Mouse (Mus musculus): ENCODE data around the gene Npff. TPM values are rescaled to one million over a fixed set of nuclear protein-coding genes. Genes with fewer than 3 reads are reported as not detected.
A peak's percentile ranks its signal among the peaks of the same experiment; 100 is the strongest.

The Npff gene
- polyA plus RNA-seq, 1 experiment from 2014 or later = 1.2 TPM

DNA sequence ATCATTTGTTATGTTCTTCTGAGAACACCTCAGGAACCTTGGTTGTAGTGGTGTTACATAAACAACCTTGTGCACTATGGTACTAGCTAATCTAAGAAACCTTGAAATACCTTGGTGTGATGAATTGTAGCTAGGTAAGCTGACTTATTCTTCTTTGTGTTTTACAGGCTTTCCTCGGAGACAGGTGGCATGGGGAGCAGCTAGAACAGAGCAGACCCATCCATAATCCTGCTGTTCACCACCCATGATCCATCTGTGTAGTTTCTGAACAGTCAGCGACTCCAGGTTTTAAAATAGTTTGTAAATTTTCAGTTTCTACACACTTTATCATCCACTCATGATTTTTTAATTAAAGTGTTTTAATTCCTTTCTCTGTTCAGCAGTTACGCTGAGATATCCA is 26.4 kb downstream of the Npff start:
- H3K27ac ChIP-seq (ENCODE audit: low read depth, low read length) = no peak overlapping the region
- ATAC-seq (replicated peaks; ENCODE audit: low FRiP score) = no peak

DNA sequence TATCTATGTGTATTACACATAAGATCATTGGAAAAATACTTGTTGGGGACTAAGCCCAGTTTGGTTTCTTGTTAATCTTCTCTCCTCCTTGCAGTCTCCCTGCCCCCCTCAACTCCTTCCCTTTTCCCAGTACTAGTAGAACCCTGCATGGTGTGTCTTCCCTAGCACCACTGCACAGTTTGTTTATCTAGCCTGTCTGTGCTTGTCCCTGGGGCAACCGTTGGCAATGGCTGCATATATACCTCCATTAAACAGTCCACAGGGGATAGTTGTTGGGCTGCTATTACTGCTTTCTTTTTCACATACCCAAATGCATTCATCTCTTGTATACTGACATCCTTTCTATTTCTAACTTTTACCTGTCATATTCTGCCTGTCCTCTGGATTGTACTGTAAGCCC is 37.1 kb downstream of the Npff start:
- H3K9ac ChIP-seq (ENCODE audit: low read depth, low read length) = no peak overlapping the region
- no peaks in the 10 kb centered on the region for H3K9me3 ChIP-seq (ENCODE audit: control insufficient read depth, low read length)
- no peak for DNase-seq (ENCODE audit: low spot score)
- no peak overlapping the region for H3K4me3 ChIP-seq (ENCODE audit: low read depth, low read length)
- whole genome bisulfite sequencing = 81% methylated on average over 1 of the region's 1 CpGs
- H3K27ac ChIP-seq (ENCODE audit: low read depth, low read length) = no peak overlapping the region
- H3K4me1 ChIP-seq (replicated peaks; ENCODE audit: control insufficient read depth, insufficient read depth, low read length) = no peaks in the 10 kb centered on the region
- ATAC-seq (replicated peaks; ENCODE audit: low FRiP score) = no peak
- H3K27me3 ChIP-seq (replicated peaks; ENCODE audit: control insufficient read depth, insufficient read depth, low read length) = no peaks in the 10 kb centered on the region
- peaks cover 61% of the 10 kb centered on the region for H3K36me3 ChIP-seq (ENCODE audit: control insufficient read depth, insufficient read depth, low read length)
- H3K4me2 ChIP-seq = no peak overlapping the region

More for the DNA sequence above, 26.4 kb downstream of the Npff start:
- 90% methylated on average over 3 of the region's 3 CpGs for WGBS
- Histone ChIP-seq H3K27me3 (replicated peaks; ENCODE audit: control insufficient read depth, insufficient read depth, low read length) (no peaks in the 10 kb centered on the region), H3K4me3 (ENCODE audit: low read depth, low read length) (no peak overlapping the region), H3K4me1 (replicated peaks; ENCODE audit: control insufficient read depth, insufficient read depth, low read length) (no peaks in the 10 kb centered on the region), H3K4me2 (no peak overlapping the region), H3K36me3 (ENCODE audit: control insufficient read depth, insufficient read depth, low read length) (peaks cover 72% of the 10 kb centered on the region), H3K9ac (ENCODE audit: low read depth, low read length) (no peak overlapping the region), H3K9me3 (ENCODE audit: control insufficient read depth, low read length) (no peaks in the 10 kb centered on the region)
- no peak for DNase-seq (ENCODE audit: low spot score)

DNA sequence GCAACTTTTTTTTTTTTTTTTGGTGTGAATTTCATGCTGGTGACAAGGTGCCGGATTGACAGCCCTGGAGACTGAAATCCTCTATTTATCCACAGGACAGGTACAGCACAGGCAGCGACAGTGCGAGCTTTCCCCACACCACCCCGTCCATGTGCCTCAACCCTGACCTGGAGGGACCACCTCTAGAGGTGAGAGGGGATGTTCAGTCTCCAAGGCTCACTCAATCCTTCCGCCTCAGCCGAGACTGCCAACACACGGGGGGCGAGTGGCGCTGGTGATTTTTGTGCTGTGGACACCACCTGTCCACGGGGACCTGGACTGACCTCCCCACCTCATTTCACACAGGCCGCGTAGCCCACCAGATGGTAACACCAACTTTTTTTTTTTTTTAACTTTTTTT is 38.9 kb downstream of the Npff start:
- Histone ChIP-seq H3K9me3 (ENCODE audit: control insufficient read depth, low read length) (no peaks in the 10 kb centered on the region), H3K27ac (ENCODE audit: low read depth, low read length) (no peak overlapping the region), H3K27me3 (replicated peaks; ENCODE audit: control insufficient read depth, insufficient read depth, low read length) (no peaks in the 10 kb centered on the region), H3K36me3 (ENCODE audit: control insufficient read depth, insufficient read depth, low read length) (peaks cover 60% of the 10 kb centered on the region), H3K9ac (ENCODE audit: low read depth, low read length) (no peak overlapping the region), H3K4me1 (replicated peaks; ENCODE audit: control insufficient read depth, insufficient read depth, low read length) (no peaks in the 10 kb centered on the region), H3K4me3 (ENCODE audit: low read depth, low read length) (no peak overlapping the region), H3K4me2 (no peak overlapping the region)
- ATAC-seq (replicated peaks; ENCODE audit: low FRiP score) (0 out of 2 replicates have a peak, but pooled peaks have one; percentile 31), DNase-seq (ENCODE audit: low spot score) (no peak)
- 94% methylated on average over 12 of the region's 12 CpGs for WGBS

DNA sequence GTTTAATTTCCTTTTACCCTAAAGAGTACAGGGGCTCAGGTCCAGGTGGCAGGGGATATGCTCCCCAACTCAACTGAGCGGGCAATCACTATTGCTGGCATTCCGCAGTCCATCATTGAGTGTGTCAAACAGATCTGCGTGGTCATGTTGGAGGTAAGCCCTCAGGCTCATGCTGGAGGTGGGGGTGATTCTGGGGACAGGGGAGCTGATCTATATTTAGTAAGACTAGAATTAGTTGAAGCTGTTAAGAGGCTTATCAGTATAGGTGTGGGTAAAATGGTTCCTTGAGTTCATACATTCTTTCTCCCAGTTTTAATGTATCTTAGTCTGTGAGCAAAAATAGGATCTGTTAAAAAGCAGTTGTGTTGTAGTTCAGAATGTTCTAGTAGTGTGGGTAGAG is 41.6 kb downstream of the Npff start:
- no peaks in the 10 kb centered on the region for H3K4me1 ChIP-seq (replicated peaks; ENCODE audit: control insufficient read depth, insufficient read depth, low read length)
- no peak overlapping the region for H3K9ac ChIP-seq (ENCODE audit: low read depth, low read length)
- DNase-seq (ENCODE audit: low spot score) (no peak), ATAC-seq (replicated peaks; ENCODE audit: low FRiP score) (no peak)
- 95% methylated on average over 3 of the region's 3 CpGs for WGBS
- H3K27me3 ChIP-seq (replicated peaks; ENCODE audit: control insufficient read depth, insufficient read depth, low read length) = no peaks in the 10 kb centered on the region
- no peak overlapping the region for H3K4me3 ChIP-seq (ENCODE audit: low read depth, low read length)
- H3K27ac ChIP-seq (ENCODE audit: low read depth, low read length) = no peak overlapping the region
- no peaks in the 10 kb centered on the region for H3K9me3 ChIP-seq (ENCODE audit: control insufficient read depth, low read length)
- no peak overlapping the region for H3K4me2 ChIP-seq
- H3K36me3 ChIP-seq (ENCODE audit: control insufficient read depth, insufficient read depth, low read length) = peaks cover 49% of the 10 kb centered on the region

DNA sequence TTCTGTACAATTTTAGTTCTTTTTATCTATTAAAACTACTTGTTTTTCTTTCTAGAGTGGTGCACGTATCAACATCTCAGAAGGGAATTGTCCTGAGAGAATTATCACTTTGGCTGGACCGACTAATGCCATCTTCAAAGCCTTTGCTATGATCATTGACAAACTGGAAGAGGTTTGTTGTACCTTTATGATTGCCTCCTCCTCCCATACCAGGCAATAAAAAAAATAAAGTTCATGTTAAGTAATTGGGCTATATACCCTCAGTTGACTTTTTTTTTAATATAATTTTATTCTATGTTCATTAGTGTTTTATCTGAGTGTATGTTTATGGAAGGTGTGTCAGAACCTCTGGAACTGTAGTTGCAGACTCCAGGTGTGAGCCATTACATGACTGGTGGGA is 50.2 kb downstream of the Npff start:
- Histone ChIP-seq H3K4me2 (no peak overlapping the region), H3K27me3 (replicated peaks; ENCODE audit: control insufficient read depth, insufficient read depth, low read length) (no peaks in the 10 kb centered on the region), H3K9ac (ENCODE audit: low read depth, low read length) (no peak overlapping the region), H3K9me3 (ENCODE audit: control insufficient read depth, low read length) (no peaks in the 10 kb centered on the region), H3K36me3 (ENCODE audit: control insufficient read depth, insufficient read depth, low read length) (peaks cover 40% of the 10 kb centered on the region), H3K27ac (ENCODE audit: low read depth, low read length) (no peak overlapping the region), H3K4me3 (ENCODE audit: low read depth, low read length) (no peak overlapping the region), H3K4me1 (replicated peaks; ENCODE audit: control insufficient read depth, insufficient read depth, low read length) (peaks cover 9% of the 10 kb centered on the region)
- DNase-seq (ENCODE audit: low spot score) (no peak), ATAC-seq (replicated peaks; ENCODE audit: low FRiP score) (no peak)
- 92% methylated on average over 2 of the region's 2 CpGs for WGBS

Other genes with a start within 250 kb of the Npff start
- 58.8 and 60.7 TPM in 2 replicates for gene Mfsd5, start 245.5 kb downstream of the Npff start, polyA plus RNA-seq (2014; fragmentation: Nextera tagmentation; extraction: Ambion mirVana)
- gene Espl1, start 228.7 kb downstream of the Npff start, polyA plus RNA-seq (2014; fragmentation: Nextera tagmentation; extraction: Ambion mirVana) = 50.6 and 54.2 TPM in 2 replicates
- 236 and 254 TPM in 2 replicates for gene Pfdn5, start 198.8 kb downstream of the Npff start, polyA plus RNA-seq (2014; fragmentation: Nextera tagmentation; extraction: Ambion mirVana)
- 97.0 and 104 TPM in 2 replicates for gene Myg1, start 193.2 kb downstream of the Npff start, polyA plus RNA-seq (2014; fragmentation: Nextera tagmentation; extraction: Ambion mirVana)
- 99.3 and 108 TPM in 2 replicates for gene Aaas, start 174.2 kb downstream of the Npff start, polyA plus RNA-seq (2014; fragmentation: Nextera tagmentation; extraction: Ambion mirVana)
- gene Sp7, start 157.8 kb downstream of the Npff start, polyA plus RNA-seq (2014; fragmentation: Nextera tagmentation; extraction: Ambion mirVana) = 0.57 and 1.5 TPM in 2 replicates
- 9.7 and 10.6 TPM in 2 replicates for gene Sp1, start 118.8 kb downstream of the Npff start, polyA plus RNA-seq (2014; fragmentation: Nextera tagmentation; extraction: Ambion mirVana)
- 1.1 and 1.6 TPM in 2 replicates for gene Amhr2, start 79.6 kb downstream of the Npff start, polyA plus RNA-seq (2014; fragmentation: Nextera tagmentation; extraction: Ambion mirVana)
- 155 and 157 TPM in 2 replicates for gene Prr13, start 65.9 kb downstream of the Npff start, polyA plus RNA-seq (2014; fragmentation: Nextera tagmentation; extraction: Ambion mirVana)
- 187 and 220 TPM in 2 replicates for gene Pcbp2, start 54.4 kb downstream of the Npff start, polyA plus RNA-seq (2014; fragmentation: Nextera tagmentation; extraction: Ambion mirVana)
- not detected in 2 replicates for gene Gm10337, start 21.2 kb downstream of the Npff start, polyA plus RNA-seq (2014; fragmentation: Nextera tagmentation; extraction: Ambion mirVana)
- 7.7 and 7.9 TPM in 2 replicates for gene Map3k12, start 7.9 kb downstream of the Npff start, polyA plus RNA-seq (2014; fragmentation: Nextera tagmentation; extraction: Ambion mirVana)
- gene Tarbp2, start 6.8 kb downstream of the Npff start, polyA plus RNA-seq (2014; fragmentation: Nextera tagmentation; extraction: Ambion mirVana) = 96.7 and 105 TPM in 2 replicates
- not detected in 2 replicates for gene Gm28047, start 100.1 kb upstream of the Npff start, polyA plus RNA-seq (2014; fragmentation: Nextera tagmentation; extraction: Ambion mirVana)
- 14.4 and 17.1 TPM in 2 replicates for gene Atf7, start 100.5 kb upstream of the Npff start, polyA plus RNA-seq (2014; fragmentation: Nextera tagmentation; extraction: Ambion mirVana)
- 60.2 and 74.2 TPM in 2 replicates for gene Atp5g2, start 147.4 kb upstream of the Npff start, polyA plus RNA-seq (2014; fragmentation: Nextera tagmentation; extraction: Ambion mirVana)
- gene Calcoco1, start 197.2 kb upstream of the Npff start, polyA plus RNA-seq (2014; fragmentation: Nextera tagmentation; extraction: Ambion mirVana) = 15.0 and 16.2 TPM in 2 replicates

Measured in liver, embryonic 11.5 days (tissue).